Mouse (Mus musculus) liver, embryonic 14.5 days (tissue): Measurements from ENCODE around the gene Tmem179b. TPM values are rescaled to one million over a fixed set of nuclear protein-coding genes. Genes with fewer than 3 reads are reported as not detected.

Source experiments
- ATAC-seq: fragments of 200-750 bp; cut with Nextera tagmentation; 2 replicates; pipeline ENCODE4 v1.8.0; 2017; ENCODE audit warnings: moderate number of reproducible peaks, mild to moderate bottlenecking, moderate library complexity; ENCODE audit not compliant: insufficient read depth
- DNase-seq, 3 experiments: peaks; one replicate each; pipeline ENCODE4 v3.0.0-alpha.2; 2012 to 2013; ENCODE audit warnings: low read depth in 3 of 3, low spot score in 3 of 3
- H3K27ac ChIP-seq: fragments of 300-500 bp; sonication (generic); 2 replicates; pipeline ENCODE4 v1.5.1; 2014; ENCODE audit warnings: moderate library complexity, mild to moderate bottlenecking, control low read depth, inconsistent platforms
- H3K27me3 ChIP-seq: fragments of 300-500 bp; sonication (generic); 2 replicates; pipeline ENCODE4 v1.6.1; 2014; ENCODE audit warnings: mild to moderate bottlenecking, low read length, moderate library complexity; ENCODE audit not compliant: control insufficient read depth, insufficient read depth
- H3K36me3 ChIP-seq: fragments of 300-500 bp; sonication (generic); replicated peaks from 2 replicates; pipeline ENCODE4 v1.6.1; 2014; ENCODE audit warnings: low read depth; ENCODE audit not compliant: control insufficient read depth, insufficient read depth
- H3K4me1 ChIP-seq, 2 experiments: fragments of 200-500 bp in 1 of 2; fragments of 300-500 bp in 1 of 2; sonication (generic) in 1 of 2; replicated peaks; 2 replicates each; pipeline ENCODE4 v1.6.1; 2012 to 2014; ENCODE audit warnings: antibody characterized with exemption in 1 of 2, inconsistent platforms in 1 of 2, low read length in 1 of 2; ENCODE audit not compliant: control insufficient read depth in 2 of 2, insufficient read depth in 2 of 2
- H3K4me2 ChIP-seq: fragments of 300-500 bp; sonication (generic); 2 replicates; pipeline ENCODE4 v1.6.1; 2014; ENCODE audit warnings: low read depth, mild to moderate bottlenecking, control low read depth, moderate library complexity
- H3K4me3 ChIP-seq, 2 experiments: fragments of 200-500 bp in 1 of 2; fragments of 300-500 bp in 1 of 2; sonication (generic) in 1 of 2; 2 replicates each; pipeline ENCODE4 v1.5.1; 2012 to 2014; ENCODE audit warnings: low read depth in 2 of 2, low read length in 2 of 2, mild to moderate bottlenecking in 2 of 2, control low read depth in 1 of 2, inconsistent platforms in 1 of 2, moderate library complexity in 1 of 2; ENCODE audit not compliant: insufficient read depth in 1 of 2
- H3K9ac ChIP-seq: fragments of 300-500 bp; sonication (generic); replicated peaks from 2 replicates; pipeline ENCODE4 v1.6.1; 2014; ENCODE audit warnings: mild to moderate bottlenecking, control low read depth, moderate library complexity
- H3K9me3 ChIP-seq: fragments of 300-500 bp; sonication (generic); 2 replicates; pipeline ENCODE4 v1.6.1; 2016; ENCODE audit warnings: low read length, mixed read lengths; ENCODE audit not compliant: control insufficient read depth
- CTCF ChIP-seq: IDR thresholded peaks from 2 replicates; pipeline ENCODE4 v1.5.1; 2016; ENCODE audit warnings: antibody characterized with exemption, low read depth, control low read depth
- EP300 ChIP-seq: IDR thresholded peaks from 2 replicates; pipeline ENCODE4 v1.6.1; 2016; ENCODE audit warnings: antibody characterized with exemption, low read depth
- WGBS: fragments of 180-500 bp; shearing (Covaris S2); extraction: QIAGEN DNeasy Blood & Tissue Kit; methylation state at CpG from one replicate; pipeline ENCODE4 v1.1.7; 2014; ENCODE audit not compliant: insufficient replicate concordance; 5-methylcytosine and 5-hydroxymethylcytosine counted together
- polyA plus RNA-seq, 2 experiments: library from polyadenylated mRNA; depleted of rRNA in 1 of 2; stranded (reverse) in 1 of 2; unstranded in 1 of 2; fragments of >200 nt; fragmentation: Nextera tagmentation in 1 of 2; extraction: Ambion mirVana in 1 of 2; gene quantifications; 2 replicates each; pipeline versions ENCODE4 v1.2.1 to v1.2.3; 2012 to 2014

The Tmem179b gene
- polyA plus RNA-seq, 2 experiments: 63.0 to 117 TPM

- WGBS: 3% methylated on average over 14 of the region's 14 CpGs
- Histone ChIP-seq H3K4me1 (peaks cover 14 to 18% of the 10 kb centered on the region in 2 experiments), H3K4me2 (peak overlapping the region; percentile 95), H3K9ac (peak overlapping the region; percentile 97), H3K27ac (peak overlapping the region; percentile 86), H3K27me3 (no peaks in the 10 kb centered on the region), H3K4me3 (peak overlapping the region; percentile 92), H3K9me3 (no peaks in the 10 kb centered on the region), H3K36me3 (peaks cover 22% of the 10 kb centered on the region)
- TF ChIP-seq EP300 (no peak), CTCF (no peak)
- DNase-seq (no peak), ATAC-seq (no peak)
Measured at GRCm38 (mm10) chr19:8757471-8757998, 16.7 kb downstream of the Tmem179b start.

GRCm38 (mm10) chr19:8756635-8757387 lies 17.5 kb downstream of the Tmem179b start, which contains the start of gene Nxf1:
TSS of gene Nxf1 (plus strand) at chr19:8757073.
- ATAC-seq (peak; percentile 90), DNase-seq (peak; percentile 84 to 88 (median 85))
- TF ChIP-seq EP300: no peak
- no peak for TF ChIP-seq CTCF
- Histone ChIP-seq H3K4me1 (peaks cover 14 to 18% of the 10 kb centered on the region in 2 experiments), H3K36me3 (peaks cover 24% of the 10 kb centered on the region), H3K4me3 (peak within 1 kb of the TSS; percentile 92), H3K27me3 (no peaks in the 10 kb centered on the region), H3K4me2 (peak within 1 kb of the TSS; percentile 95), H3K9ac (peak within 1 kb of the TSS; percentile 97), H3K27ac (peak within 1 kb of the TSS; percentile 86), H3K9me3 (no peaks in the 10 kb centered on the region)
- WGBS: under 1% methylated on average over 75 of the region's 75 CpGs

GRCm38 (mm10) chr19:8755652-8756051 lies 18.6 kb downstream of the Tmem179b start:
- Histone ChIP-seq H3K4me3 (peak overlapping the region; percentile 33 to 92), H3K4me1 (peaks cover 14 to 18% of the 10 kb centered on the region in 2 experiments), H3K9me3 (no peaks in the 10 kb centered on the region), H3K27ac (peak overlapping the region; percentile 41), H3K9ac (peak overlapping the region; percentile 79), H3K36me3 (peaks cover 33% of the 10 kb centered on the region), H3K27me3 (no peaks in the 10 kb centered on the region), H3K4me2 (peak overlapping the region; percentile 95)
- 23% methylated on average over 3 of the region's 3 CpGs for WGBS
- no peak for ATAC-seq
- no peak for DNase-seq
- no peak for TF ChIP-seq EP300
- no peak for TF ChIP-seq CTCF

- ATAC-seq: peak; percentile 38; the same call in 1 of the 2 replicates
- H3K9ac ChIP-seq: no peak overlapping the region
Measured at GRCm38 (mm10) chr19:8747368-8747767, 26.9 kb downstream of the Tmem179b start.

GRCm38 (mm10) chr19:8745382-8745781 lies 28.9 kb downstream of the Tmem179b start:
- DNase-seq (no peak), ATAC-seq (no peak)
- TF ChIP-seq CTCF: no peak
- TF ChIP-seq EP300: no peak
- H3K27me3 ChIP-seq: no peaks in the 10 kb centered on the region
- no peak overlapping the region for H3K9ac ChIP-seq
- H3K4me1 ChIP-seq: peaks cover 9 to 13% of the 10 kb centered on the region in 2 experiments
- WGBS: 77% methylated on average over 1 of the region's 1 CpGs
- no peaks in the 10 kb centered on the region for H3K9me3 ChIP-seq
- no peak overlapping the region for H3K4me3 ChIP-seq
- no peak overlapping the region for H3K27ac ChIP-seq
- no peak overlapping the region for H3K4me2 ChIP-seq
- H3K36me3 ChIP-seq: peaks cover 77% of the 10 kb centered on the region

More at GRCm38 (mm10) chr19:8747368-8747767, 26.9 kb downstream of the Tmem179b start:
- H3K36me3 ChIP-seq: peaks cover 88% of the 10 kb centered on the region
- no peaks in the 10 kb centered on the region for H3K9me3 ChIP-seq
- H3K4me2 ChIP-seq: no peak overlapping the region
- H3K27ac ChIP-seq: no peak overlapping the region
- no peak overlapping the region for H3K4me3 ChIP-seq
- WGBS: 62% methylated on average over 2 of the region's 2 CpGs
- DNase-seq: no peak
- H3K27me3 ChIP-seq: no peaks in the 10 kb centered on the region
- TF ChIP-seq CTCF (peak; percentile 62), EP300 (no peak)
- peaks cover 4 to 6% of the 10 kb centered on the region in 2 experiments; a peak in 3 of 4 replicates for H3K4me1 ChIP-seq
